Mouse (Mus musculus) neural tube, embryonic 11.5 days (tissue): ENCODE results near the gene Smim22. TPM values are rescaled to one million over a fixed set of nuclear protein-coding genes. Genes with fewer than 3 reads are reported as not detected.
A peak's percentile ranks its signal among the peaks of the same experiment; 100 is the strongest.

Experiments used
- ATAC-seq: fragments of 200-750 bp; cut with Nextera tagmentation; 2 replicates; pipeline ENCODE4 v1.8.0; 2017; ENCODE audit warnings: moderate number of reproducible peaks, mild to moderate bottlenecking, moderate TSS enrichment, moderate library complexity; ENCODE audit not compliant: insufficient read depth, low FRiP score, low TSS enrichment
- DNase-seq: peaks from one replicate; pipeline ENCODE4 v3.0.0-alpha.2; 2015; ENCODE audit warnings: low spot score
- H3K27ac ChIP-seq: fragments of 300-500 bp; sonication (generic); 2 replicates; pipeline ENCODE4 v1.5.1; 2014; ENCODE audit warnings: low read depth, mild to moderate bottlenecking, low read length
- H3K27me3 ChIP-seq: fragments of 300-500 bp; sonication (generic); 2 replicates; pipeline ENCODE4 v1.6.1; 2014; ENCODE audit warnings: mild to moderate bottlenecking, low read length, mixed read lengths; ENCODE audit not compliant: control insufficient read depth, insufficient read depth
- H3K36me3 ChIP-seq: fragments of 300-500 bp; sonication (generic); 2 replicates; pipeline ENCODE4 v1.6.1; 2014; ENCODE audit warnings: mild to moderate bottlenecking, low read length, moderate library complexity, mixed read lengths; ENCODE audit not compliant: control insufficient read depth, insufficient read depth
- H3K4me1 ChIP-seq: fragments of 300-500 bp; sonication (generic); 2 replicates; pipeline ENCODE4 v1.6.1; 2014; ENCODE audit warnings: low read length, mixed read lengths; ENCODE audit not compliant: control insufficient read depth, insufficient read depth
- H3K4me2 ChIP-seq: fragments of 300-500 bp; sonication (generic); 2 replicates; pipeline ENCODE4 v1.6.1; 2014; ENCODE audit warnings: low read depth, mild to moderate bottlenecking, moderate library complexity
- H3K4me3 ChIP-seq: fragments of 300-500 bp; sonication (generic); 2 replicates; pipeline ENCODE4 v1.5.1; 2014; ENCODE audit warnings: low read depth, low read length
- H3K9ac ChIP-seq: fragments of 300-500 bp; sonication (generic); 2 replicates; pipeline ENCODE4 v1.6.1; 2014; ENCODE audit warnings: mild to moderate bottlenecking, low read length
- H3K9me3 ChIP-seq: fragments of 300-500 bp; sonication (generic); 2 replicates; pipeline ENCODE4 v1.6.1; 2016; ENCODE audit warnings: low read length; ENCODE audit not compliant: control insufficient read depth
- WGBS: fragments of 180-500 bp; shearing (Covaris S2); extraction: QIAGEN DNeasy Blood & Tissue Kit; methylation state at CpG from one replicate; pipeline ENCODE4 v1.1.7; 2014; 5-methylcytosine and 5-hydroxymethylcytosine counted together
- polyA plus RNA-seq: library from polyadenylated mRNA; unstranded; fragments of >200 nt; fragmentation: Nextera tagmentation; extraction: Ambion mirVana; gene quantifications from 2 replicates; pipeline ENCODE4 v1.2.1, GENCODE M21; 2014

Gene Smim22
- polyA plus RNA-seq, 1 experiment from 2014 or later: not detected

DNA sequence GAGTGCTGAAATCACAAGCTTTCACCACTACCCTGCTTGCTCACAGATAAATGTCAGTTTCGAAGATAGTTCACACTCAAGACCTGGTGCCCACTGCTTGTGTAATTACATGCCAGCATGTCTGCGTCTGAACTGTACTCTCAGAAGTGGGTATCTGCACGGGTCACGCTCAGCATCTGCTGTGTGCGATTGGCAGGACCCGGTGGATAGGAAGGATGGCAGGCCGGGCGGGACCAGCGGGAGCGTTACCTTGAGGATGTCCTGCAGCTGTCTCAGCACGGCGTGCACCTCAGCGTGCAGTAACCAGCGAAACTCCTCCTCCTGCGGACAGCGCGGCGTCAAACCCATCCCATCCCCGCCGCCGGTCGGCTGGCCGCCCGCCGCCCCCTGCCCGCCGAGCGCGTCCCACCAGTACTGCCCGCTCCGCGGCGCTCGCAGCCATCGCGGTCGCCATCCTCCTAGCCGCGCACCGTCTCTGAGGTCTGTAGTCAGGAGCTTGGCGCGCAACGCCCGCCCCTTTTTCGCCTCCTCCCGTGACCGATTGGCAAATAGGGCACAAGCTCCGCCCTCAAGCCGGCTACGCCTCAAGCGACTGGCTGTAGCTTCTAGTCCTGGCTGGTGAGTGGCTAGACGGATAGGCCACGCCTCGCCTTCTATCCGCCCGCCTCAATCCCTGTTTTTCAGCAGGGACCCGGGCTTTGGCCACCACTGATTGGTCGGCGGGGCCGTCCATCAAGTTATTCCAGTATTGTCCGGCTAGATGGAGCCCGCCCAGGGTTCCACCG, 6.2 kb downstream of the Smim22 start, which contains the start of gene Rogdi:
Gene Rogdi (minus strand): TSS at position 500 of the 785 bp plus-strand sequence.
- WGBS: 1% methylated on average over 59 of the region's 63 CpGs
- Histone ChIP-seq H3K4me3 (peak within 1 kb of the TSS; percentile 59), H3K4me2 (peak within 1 kb of the TSS; percentile 71), H3K27ac (peak within 1 kb of the TSS; percentile 42; the same call in 1 of the 2 replicates), H3K9me3 (no peaks in the 10 kb centered on the region), H3K27me3 (no peaks in the 10 kb centered on the region), H3K36me3 (peaks cover 8% of the 10 kb centered on the region), H3K9ac (peak within 1 kb of the TSS; percentile 76), H3K4me1 (no peaks in the 10 kb centered on the region; the same call in 1 of the 2 replicates)
- DNase-seq (peak; percentile 99), ATAC-seq (peak; percentile 99)

DNA sequence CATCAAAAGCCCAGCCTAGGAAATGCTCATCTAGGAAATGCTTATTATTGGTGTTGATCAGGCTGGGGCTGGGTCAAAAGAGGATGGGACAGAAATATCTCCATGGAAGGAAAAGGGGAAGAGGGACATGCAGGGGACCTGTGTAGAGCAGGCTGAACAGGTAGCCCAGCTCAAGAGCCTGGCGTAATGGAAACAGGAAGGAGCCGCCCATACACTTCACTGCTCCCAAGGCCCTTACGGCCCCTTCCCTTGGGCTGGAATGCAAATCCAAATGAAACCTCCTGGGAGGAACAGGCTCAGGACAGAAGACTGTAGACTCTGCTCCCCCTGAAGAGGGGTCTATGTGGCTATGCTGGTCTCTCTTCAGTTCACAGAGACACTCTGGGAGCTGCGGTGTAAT, 7.5 kb downstream of the Smim22 start:
- DNase-seq: no peak
- Histone ChIP-seq H3K9me3 (no peaks in the 10 kb centered on the region), H3K4me3 (no peak overlapping the region), H3K4me1 (no peaks in the 10 kb centered on the region; the same call in 1 of the 2 replicates), H3K27me3 (no peaks in the 10 kb centered on the region), H3K9ac (no peak overlapping the region), H3K4me2 (no peak overlapping the region), H3K36me3 (peaks cover 18% of the 10 kb centered on the region), H3K27ac (no peak overlapping the region)
- ATAC-seq: no peak
- 90% methylated on average over 4 of the region's 4 CpGs for WGBS

DNA sequence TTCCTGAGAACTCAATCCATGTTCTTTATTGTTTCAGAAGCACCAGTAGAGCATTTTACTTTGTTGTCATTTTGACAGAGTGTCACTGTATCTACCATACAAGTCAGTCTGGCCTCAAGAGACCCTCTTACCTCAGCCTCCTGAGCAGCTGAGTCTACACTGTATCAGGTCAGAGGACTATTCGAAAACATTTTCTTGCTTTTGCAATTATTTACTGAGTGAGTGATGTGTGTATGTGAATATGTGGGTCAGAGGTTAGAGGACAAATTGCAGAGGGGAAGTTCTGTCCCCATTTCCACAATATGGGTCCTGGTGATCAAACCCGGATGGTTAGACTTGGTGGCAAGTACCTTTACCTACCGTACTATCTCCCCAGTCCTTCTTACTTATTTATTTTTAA, 16.9 kb downstream of the Smim22 start:
- no peak overlapping the region for H3K9ac ChIP-seq
- peaks cover 22% of the 10 kb centered on the region for H3K36me3 ChIP-seq
- H3K4me3 ChIP-seq: no peak overlapping the region
- no peaks in the 10 kb centered on the region for H3K9me3 ChIP-seq
- H3K27me3 ChIP-seq: no peaks in the 10 kb centered on the region
- no peaks in the 10 kb centered on the region for H3K4me1 ChIP-seq
- DNase-seq (no peak), ATAC-seq (no peak)
- 94% methylated on average over 3 of the region's 3 CpGs for WGBS
- H3K4me2 ChIP-seq: no peak overlapping the region
- no peak overlapping the region for H3K27ac ChIP-seq

DNA sequence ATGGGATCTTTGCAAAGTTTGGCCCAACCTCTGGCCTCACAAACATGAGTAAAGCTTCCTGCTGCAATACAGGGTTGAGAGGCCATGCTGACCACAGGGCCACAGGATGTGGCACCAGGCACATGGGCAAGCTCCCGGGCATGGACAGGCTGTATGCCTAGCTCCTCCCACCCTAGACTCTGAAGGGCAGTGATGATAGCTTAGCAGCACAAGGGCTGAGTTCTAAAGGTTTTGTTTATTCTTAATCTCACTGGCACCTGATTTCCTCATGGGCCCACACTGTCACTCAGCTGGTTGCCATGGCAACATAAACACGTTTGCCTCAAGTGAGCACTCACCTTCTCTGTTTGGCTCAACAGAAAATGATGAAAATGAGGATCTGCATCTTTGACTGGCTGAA, 22.8 kb downstream of the Smim22 start:
- H3K27me3 ChIP-seq: no peaks in the 10 kb centered on the region
- no peak overlapping the region for H3K4me2 ChIP-seq
- H3K36me3 ChIP-seq: peaks cover 41% of the 10 kb centered on the region
- no peaks in the 10 kb centered on the region for H3K9me3 ChIP-seq
- H3K9ac ChIP-seq: no peak overlapping the region
- H3K4me1 ChIP-seq: no peaks in the 10 kb centered on the region
- ATAC-seq: no peak
- no peak overlapping the region for H3K4me3 ChIP-seq
- no peak overlapping the region for H3K27ac ChIP-seq
- WGBS: 74% methylated on average over 2 of the region's 2 CpGs
- no peak for DNase-seq

DNA sequence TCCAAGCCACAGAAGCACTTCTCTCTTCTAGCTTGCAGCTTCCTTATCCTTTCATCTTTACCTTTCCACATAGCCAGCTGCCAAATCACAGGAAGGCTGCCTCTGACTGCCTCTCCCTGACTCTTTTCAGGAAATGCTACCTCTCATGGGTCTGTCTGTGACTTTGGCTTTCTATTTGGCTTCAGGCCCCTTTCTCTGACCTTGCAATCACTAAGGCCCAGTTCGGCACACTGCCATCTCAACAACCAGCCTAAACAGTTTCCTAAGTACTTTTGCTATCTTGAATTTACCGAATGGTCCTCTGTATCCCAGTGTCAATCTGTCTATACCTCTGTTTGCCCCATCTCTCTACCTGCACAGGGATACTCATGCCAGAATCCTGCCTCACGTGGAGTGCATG, 28.5 kb downstream of the Smim22 start:
- Histone ChIP-seq H3K4me1 (no peaks in the 10 kb centered on the region), H3K9me3 (no peaks in the 10 kb centered on the region), H3K4me2 (no peak overlapping the region), H3K9ac (no peak overlapping the region), H3K27me3 (no peaks in the 10 kb centered on the region), H3K36me3 (peaks cover 45% of the 10 kb centered on the region), H3K27ac (no peak overlapping the region), H3K4me3 (no peak overlapping the region)
- ATAC-seq (no peak), DNase-seq (no peak)
- 97% methylated on average over 3 of the region's 3 CpGs for WGBS

DNA sequence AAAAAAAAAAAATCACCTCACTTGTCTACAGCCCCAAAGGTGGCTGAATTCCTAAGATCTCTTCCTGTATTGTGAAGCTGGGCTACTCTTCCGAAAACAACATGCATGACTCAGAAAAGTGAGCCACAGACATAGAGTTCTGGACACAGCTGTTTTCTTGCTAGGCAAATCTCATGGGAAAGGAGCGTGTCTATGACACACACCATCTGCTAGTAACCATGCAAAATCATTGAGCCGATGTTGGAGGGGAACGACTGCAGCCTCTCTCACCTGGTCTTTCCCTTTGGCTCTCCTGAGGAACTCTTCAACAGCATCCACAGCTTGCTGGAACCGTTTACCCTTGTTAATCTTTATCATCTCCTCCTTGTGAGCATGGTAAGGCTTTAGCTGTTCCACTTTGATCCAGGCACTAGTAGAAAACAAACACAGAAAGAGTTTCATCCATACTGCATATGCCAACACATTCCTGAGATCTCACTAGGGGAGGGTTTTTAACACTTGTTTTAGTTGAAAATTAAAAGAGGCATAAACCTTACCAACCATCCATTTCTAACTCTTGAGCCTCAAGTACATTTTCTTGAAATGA, 29.7 kb downstream of the Smim22 start:
- peaks cover 39% of the 10 kb centered on the region for H3K36me3 ChIP-seq
- ATAC-seq: no peak
- no peaks in the 10 kb centered on the region for H3K4me1 ChIP-seq

DNA sequence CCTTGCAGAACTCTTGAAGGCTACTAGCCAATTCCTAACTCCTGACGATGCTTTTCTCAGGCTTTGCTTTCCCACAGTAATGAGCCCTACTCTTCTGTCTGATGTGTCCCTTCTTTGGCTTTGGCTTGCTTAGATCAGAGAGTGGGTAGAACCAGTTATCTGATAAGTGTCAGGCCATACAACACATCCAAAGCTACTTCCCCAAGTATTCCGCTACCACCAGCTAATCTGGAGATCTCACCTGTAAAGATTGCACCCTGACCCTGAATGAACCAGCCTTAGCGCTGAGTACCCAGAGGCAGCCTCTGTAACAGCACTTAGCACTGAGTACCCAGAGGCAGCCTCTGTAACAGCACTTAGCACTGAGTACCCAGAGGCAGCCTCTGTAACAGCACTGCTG, 38.2 kb downstream of the Smim22 start:
- H3K4me1 ChIP-seq: peaks cover 7% of the 10 kb centered on the region
- WGBS: 95% methylated on average over 3 of the region's 3 CpGs
- H3K9ac ChIP-seq: no peak overlapping the region
- H3K27me3 ChIP-seq: no peaks in the 10 kb centered on the region
- DNase-seq (no peak), ATAC-seq (no peak)
- no peak overlapping the region for H3K27ac ChIP-seq
- no peak overlapping the region for H3K4me2 ChIP-seq
- H3K4me3 ChIP-seq: no peak overlapping the region
- no peaks in the 10 kb centered on the region for H3K9me3 ChIP-seq
- peaks cover 8% of the 10 kb centered on the region for H3K36me3 ChIP-seq

More for the DNA sequence above, 29.7 kb downstream of the Smim22 start:
- Histone ChIP-seq H3K27me3 (no peaks in the 10 kb centered on the region), H3K4me2 (no peak overlapping the region), H3K9me3 (no peaks in the 10 kb centered on the region), H3K27ac (no peak overlapping the region), H3K4me3 (no peak overlapping the region), H3K9ac (no peak overlapping the region)
- 91% methylated on average over 5 of the region's 5 CpGs for WGBS
- no peak for DNase-seq

DNA sequence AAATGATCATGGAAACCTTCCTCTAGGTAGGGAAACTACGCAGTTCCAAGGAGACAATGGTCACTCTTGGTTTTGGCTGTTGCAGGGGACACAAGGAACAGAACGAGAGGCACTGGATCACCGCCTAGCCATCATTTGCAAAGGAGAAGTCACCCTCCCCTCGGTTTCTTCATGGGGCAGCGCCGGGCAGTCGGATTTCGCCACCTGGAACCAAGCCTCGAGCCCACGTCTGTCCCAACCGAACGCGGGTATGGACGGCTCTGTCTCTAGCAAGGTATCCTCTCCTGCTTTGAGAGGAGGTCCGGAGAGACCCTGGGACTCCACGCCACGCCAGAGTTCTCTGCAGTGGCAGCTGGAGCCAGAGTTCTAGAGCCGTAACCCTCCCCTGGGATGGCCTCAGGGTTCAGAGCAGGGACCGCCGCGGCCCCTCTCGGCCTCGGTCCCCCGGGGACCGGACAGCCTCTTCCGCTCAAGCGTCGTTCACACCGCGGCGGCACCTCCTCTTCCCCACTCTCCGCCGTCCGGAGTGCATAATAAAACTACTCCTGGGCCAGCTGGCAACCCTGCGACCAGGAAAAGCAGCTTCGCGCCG, 42.2 kb downstream of the Smim22 start:
- Histone ChIP-seq H3K27me3 (no peaks in the 10 kb centered on the region), H3K9me3 (no peaks in the 10 kb centered on the region), H3K36me3 (peaks cover 3% of the 10 kb centered on the region), H3K27ac (peak overlapping the region; percentile 84), H3K4me2 (peak overlapping the region; percentile 89), H3K9ac (peak overlapping the region; percentile 83), H3K4me1 (peaks cover 12% of the 10 kb centered on the region), H3K4me3 (peak overlapping the region; percentile 91)
- under 1% methylated on average over 38 of the region's 38 CpGs for WGBS
- DNase-seq: peak; percentile 13
- ATAC-seq: peak; percentile 62
